Mouse (Mus musculus) layer of hippocampus, adult 9-10 months (tissue): ENCODE measurements around the gene Rpl26.

Experiments used
- DNase-seq: peaks from one replicate; pipeline ENCODE4 v3.0.0; 2022; ENCODE audit warnings: low spot score

Gene Rpl26

DNA sequence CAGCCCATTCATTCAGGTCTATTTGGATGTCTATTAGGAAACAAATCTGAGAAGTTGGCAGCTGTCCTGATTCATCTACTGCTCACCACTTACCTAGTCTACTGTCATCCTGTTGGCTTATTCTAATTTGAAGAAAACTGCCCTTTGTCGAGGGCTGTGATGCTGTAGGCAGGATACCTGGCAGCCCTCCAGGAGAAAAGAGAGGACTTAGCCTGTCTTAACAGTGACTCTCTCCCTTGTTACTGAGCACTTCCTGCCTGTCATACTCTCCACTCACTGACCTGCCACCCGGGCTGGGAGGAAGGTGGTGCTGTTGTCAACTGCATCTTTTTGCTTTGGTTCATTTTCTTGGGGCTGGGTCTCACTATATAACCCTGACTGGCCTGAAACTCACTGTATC is 10.8 kb upstream of the Rpl26 start:
- DNase-seq, result no peak

DNA sequence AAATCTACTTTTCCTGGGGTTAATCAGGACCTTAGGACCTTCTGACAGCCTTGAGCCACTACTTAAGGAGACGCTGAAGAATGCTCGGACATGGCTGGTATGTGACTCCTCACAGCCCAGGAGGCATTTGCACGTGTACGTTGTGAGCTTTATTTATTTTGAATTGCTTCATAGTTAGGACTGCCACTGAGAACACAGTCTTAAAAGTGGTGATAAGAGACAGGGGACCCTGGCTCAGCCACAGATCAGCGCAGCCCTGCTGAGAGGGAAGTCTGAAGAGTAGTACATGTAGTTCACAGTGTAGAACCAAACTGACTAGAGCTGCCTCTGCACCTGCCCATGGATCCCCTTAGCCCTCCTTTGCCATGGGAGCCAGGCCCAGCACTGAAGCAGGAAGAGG is 9.6 kb upstream of the Rpl26 start:
- DNase-seq, result no peak

DNA sequence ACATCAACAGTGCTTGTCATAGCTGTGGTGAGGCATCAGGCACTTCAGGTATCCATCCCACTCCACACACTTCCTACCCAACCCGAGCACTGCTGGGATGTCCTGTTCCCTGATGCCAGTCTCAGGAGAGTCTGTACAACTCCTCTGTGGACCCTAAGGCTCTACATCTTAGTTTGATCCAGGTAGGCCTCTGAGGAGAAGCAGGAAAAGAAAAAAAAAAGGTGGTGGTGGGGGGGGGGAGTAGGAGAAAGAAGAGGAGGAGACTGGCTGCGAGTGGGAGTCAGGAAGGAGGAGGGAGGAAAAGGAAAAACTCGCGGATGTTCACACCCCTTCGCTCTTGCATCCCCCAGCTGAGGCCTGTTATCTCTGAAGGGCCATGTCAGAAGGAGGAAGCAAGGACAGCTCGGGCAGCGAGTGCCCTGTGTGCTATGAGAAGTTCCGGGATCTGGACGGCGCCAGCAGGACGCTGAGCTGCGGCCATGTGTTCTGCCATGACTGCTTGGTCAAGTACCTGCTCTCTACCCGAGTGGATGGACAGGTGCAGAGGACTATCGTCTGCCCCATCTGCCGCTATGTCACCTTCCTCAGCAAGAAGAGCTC is 9.1 kb upstream of the Rpl26 start:
- DNase-seq, result no peak

DNA sequence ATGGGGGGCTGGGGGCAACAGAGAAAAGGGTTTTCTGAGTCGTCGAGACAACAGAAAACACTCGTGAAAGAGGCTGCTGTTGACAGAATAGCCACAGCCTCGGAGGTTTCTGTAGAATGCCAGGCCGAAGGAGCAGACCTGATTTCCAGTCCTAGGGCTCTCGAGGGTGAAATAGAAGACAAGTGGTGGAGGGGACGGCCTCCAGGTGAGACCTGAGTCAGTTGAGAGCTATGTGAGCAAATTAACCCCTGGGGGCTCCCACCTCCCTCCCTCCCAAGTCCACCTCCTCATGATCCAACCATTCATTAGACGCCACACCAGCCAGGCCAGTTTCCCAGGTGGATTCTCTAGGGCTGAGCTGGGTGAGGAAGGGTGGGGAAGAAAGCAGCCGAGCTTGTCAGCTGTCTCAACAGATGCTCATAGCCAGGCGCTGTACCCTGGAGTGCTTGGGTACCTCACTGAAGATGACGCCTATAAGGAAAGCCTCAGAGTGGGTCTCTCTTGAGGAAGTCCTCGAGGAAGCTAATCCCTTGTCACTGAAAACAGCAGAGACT is 7.4 kb upstream of the Rpl26 start:
- no peak for DNase-seq

DNA sequence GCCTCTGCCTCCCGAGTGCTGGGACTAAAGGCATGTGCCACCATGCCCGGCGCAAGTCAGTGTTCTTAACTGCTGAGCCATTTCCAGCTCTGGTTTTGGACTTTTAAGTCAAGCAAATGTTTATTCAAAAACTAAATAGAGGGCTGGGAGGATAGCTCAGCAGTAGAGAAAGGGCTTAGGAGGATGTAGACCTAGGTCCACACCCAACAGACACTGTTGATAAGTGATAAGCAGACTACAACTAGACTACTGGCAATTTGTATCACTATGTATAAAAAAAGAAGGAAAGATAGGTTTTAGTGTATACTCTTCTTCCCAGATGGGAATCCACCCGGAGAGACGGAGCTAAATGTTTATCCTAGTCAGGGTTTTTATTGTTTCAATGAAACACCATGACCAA is 5.1 kb upstream of the Rpl26 start:
- no peak for DNase-seq

DNA sequence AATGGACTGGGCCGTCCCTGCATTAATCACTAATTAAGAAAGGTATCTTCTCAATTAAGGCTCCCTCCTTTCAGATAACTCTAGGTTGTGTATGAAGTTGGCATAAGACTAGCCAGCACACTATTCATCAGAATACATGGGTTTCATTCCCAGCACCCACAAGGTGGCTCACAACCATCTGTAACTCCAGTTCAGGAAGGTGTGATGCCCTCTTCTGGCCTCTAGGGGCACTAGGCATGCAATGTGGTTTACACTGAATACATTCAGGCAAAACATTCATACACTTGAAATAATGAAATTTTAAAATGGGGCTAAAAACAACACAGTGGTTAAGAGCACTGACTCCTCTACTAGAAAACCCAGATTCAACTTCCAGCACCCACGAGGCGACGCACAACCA is 4.3 kb upstream of the Rpl26 start:
- no peak for DNase-seq

DNA sequence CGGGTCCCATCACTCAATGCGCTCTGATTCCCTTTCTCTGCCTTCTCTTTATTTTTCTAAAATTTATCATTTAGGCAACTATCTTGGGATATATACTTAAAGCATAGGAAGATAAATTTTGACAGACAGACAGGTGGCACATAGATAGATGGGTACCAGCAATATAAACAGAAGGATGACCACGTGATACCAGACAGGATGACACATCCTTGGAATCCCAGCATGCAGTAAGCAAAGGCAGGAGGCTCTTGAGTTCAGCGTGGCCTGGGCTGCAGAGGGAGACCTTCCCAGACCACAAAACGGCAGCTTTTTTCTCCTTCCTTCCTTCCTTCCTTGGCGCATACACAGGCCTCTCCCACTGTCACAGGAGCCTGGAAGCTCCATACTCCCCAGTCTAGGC is 3.5 kb upstream of the Rpl26 start:
- no peak for DNase-seq

DNA sequence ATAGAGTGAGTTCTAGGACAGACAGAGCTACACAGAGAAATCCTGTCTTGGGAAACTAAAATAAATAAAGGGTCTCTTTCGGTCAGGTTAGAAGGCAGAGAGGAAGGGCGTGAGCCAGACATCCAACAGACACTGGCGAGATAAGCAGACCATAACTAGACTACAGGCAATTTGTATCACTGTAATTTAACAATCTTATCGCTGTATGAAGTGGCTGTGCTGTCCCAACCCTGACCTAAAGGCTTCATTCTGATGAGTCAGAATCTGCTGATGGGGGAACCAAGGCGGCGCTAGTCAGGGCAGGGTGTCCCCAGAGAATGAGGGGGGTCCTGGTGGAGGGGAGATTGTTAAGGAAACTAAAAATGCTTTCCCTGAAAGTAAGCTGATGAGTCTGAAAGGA is 2.6 kb upstream of the Rpl26 start:
- DNase-seq, result no peak

DNA sequence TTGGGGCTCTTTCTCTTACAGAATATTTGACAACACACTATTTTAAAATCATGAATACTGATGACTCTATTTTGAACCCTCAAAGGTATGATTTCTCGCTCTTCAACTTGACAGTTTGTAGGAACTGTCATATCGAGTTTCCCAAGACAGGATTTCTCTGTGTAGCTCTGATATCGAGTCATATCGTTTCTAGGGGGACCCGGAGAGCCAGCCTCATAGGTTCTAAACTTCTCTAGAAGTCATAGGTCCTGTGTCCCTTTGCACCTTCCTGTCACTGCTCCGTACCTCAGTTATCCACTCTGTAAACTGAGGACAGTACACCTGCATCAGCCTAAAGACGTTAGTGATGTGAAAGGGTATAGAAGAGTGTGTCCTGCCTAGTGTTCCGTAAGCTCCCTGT is 1.6 kb upstream of the Rpl26 start:
- DNase-seq, result no peak

DNA sequence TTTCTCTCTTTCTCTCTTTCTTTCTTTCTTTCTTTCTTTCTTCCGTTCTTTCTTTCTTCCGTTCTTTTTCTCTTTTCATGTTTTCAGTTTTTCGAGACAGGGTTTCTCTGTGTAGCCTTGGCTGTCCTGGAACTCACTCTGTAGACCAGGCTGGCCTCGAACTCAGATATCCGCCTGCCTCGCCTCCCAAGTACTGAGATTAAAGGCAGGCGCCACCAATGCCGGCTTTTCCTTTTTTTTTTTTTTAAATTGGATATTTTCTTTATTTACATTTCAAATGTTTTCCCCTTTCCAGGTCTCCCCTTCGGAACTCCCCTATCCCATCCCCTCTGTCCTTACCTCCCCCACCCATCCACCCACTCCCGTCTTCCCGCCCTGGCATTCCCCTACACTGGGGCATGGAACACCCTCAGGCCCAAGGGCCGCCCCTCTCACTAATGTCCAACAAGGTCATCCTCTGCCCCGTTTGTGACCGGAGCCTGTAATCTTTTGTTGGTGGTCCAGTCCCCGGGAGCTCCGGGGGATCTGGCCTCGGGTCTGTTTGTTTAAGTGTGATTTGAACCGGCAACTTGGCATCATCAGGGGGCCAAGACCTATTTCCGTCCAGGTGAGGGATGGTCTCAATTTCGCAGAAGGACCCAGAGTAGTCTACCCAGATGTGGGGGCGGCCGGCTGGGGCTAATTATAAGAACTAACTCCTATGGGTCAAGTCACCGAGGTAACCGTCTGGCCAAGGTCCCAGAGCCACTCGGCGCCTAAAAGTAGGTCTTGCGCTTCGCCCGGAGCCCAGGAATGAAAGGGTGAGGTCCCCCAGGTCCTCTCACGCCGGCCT is 648 bp upstream of the Rpl26 start:
- no peak for DNase-seq

DNA sequence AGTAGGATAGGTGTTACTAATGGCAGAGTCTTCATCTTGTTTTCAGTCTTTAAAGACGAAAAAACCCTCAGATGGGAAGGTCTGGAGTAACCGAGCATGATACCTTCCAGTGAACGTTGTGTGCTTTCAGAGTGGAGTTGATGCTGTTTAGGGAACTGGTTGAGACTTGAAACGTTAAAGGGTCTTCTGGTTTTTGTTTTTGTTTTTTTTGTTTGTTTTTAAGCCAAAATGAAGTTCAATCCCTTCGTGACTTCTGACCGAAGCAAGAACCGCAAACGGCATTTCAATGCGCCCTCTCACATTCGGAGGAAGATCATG is 623 bp downstream of the Rpl26 start:
- DNase-seq, result no peak

DNA sequence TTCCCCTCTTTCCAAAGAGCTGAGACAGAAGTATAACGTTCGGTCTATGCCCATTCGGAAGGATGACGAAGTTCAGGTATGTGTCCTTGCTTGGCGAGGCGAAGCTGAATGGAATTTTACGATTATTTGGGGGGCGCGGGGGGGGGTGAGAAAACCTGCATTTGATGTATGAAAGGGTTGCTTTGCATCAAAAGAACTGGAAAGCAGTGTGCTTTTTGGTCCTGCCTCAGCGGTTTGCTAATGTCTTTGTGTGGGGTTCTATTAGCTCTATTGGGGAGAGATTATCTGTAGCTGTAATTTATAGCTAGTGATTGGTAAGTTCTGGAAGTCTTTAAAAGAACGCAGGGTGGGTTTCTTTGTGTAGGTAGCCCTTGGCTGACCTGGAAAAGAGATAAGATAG is 984 bp downstream of the Rpl26 start:
- no peak for DNase-seq

DNA sequence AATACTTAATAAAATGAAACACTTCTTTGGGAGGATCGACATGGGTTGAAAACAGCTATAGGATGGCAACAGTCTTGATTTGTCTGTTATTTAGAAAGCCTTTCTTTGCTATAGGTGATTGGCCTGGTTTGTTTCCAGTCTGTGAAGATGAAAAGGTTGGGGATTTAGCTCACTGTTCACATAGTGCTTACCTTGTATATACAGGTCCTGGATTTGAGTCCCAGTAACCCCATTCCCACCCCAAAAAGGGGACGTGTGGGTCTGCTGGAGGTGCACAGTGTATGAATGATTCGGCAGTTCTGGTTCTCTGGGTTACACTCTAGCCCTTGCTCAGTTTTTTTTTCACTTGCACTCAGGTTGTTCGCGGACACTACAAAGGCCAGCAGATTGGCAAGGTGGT is 1.4 kb downstream of the Rpl26 start:
- DNase-seq, result no peak

DNA sequence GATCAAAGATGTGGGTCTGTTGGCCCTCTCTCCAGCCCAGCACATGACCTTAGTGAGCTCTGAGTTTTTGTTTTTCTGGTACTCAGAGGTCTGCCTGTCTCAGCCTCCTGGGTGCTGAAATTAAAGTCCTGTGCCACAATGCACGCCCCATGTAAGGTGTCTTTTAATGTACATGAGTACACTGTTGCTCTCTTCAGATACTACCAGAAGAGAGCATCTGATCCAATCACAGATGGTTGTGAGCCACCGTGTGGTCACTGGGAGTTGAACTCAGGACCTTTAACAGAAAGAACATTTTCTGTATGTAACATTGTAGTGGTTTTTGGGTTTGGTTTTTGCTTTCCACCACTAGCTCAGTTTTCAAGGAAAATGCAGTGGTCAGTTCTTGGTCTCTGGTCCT is 2.4 kb downstream of the Rpl26 start:
- no peak for DNase-seq

DNA sequence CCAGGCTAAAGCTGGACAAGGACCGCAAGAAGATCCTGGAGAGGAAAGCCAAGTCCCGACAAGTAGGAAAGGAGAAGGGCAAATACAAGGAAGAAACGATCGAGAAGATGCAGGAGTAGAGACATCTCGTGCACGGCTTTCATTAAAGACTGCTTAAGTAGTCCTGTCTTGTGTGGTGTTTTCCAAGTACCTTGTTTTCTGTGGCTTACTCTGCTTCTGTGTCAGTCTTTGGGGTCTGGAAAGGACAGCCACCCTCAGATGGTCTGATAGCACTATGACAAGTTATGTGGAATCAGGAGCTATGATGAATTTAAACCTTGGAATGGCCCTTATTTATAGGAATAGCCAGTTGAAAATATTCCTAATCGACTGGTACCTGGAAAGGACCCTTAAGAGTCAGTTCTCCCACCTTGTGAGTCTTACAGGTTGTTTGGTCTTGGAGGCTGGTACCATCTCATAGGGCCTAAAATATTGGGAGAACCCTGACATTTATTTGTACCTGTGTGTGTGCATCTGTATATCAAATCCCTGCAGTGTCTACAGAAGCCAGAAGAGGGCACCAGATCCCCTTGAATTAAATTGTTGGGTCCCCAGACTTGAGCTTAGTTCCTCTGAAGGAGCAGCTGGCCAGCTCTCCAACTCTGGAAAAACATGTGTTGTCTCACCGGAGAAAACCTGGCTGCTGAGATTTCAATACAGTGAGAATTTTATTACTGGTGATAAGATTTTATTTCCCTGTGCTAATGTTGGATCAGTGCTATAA is 3.2 kb downstream of the Rpl26 start:
- DNase-seq, result peak; percentile 78

DNA sequence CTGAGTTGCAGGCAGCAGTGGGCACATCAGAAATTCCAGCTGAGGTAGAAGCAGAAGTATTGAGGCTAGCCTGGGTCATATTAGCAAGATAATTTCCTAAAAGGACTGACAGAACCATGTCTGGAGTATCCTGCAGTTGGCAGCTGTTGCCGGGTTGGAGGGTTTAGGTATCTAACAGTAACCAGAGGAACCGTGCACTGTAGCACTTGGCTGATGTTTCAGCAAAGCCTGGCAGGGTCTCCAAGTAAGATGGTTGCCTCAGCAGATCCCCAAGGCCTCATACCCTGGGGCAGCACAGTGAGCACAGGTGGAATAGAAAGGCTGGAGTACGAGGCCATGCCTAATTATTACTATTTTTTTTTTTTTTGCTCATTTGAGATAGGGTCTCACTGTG is 3.8 kb downstream of the Rpl26 start:
- no peak for DNase-seq

DNA sequence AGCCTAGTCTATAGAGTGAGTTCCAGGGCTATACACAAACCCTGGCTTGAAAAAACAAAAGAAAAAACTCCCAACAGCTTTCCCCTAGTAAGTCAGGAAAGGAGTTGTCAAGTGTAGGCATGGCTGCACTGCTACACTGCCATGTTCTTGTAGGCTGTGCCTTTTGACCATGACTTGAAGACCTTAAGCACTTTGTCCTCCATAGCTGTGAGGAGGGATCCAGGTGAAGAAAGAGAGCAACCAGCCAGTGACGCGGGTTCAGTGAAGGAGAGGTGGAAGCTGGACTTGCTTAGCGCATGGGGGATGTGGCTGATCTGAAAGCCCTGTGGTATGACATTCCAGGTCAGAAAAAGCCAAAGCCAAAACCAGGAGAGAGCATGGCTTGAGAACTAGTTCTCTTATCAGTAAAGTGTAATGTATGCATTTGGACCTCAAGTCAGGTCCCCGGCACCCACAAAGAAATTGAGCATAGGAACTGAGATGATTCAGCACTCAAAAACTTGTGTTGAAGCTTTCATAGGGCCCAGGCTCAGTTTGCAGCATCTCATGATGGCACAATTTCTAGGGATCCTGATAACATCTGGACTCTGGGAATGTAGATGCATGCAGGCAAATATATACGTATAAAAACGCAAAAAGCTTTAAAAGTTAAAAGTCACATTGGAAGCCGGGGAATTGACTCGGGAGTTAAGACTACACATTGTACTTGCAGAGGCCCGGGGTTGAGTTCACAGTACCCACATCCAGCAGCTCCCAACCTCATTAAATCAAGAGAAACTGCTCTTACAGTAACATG is 4.5 kb downstream of the Rpl26 start:
- DNase-seq, result no peak

DNA sequence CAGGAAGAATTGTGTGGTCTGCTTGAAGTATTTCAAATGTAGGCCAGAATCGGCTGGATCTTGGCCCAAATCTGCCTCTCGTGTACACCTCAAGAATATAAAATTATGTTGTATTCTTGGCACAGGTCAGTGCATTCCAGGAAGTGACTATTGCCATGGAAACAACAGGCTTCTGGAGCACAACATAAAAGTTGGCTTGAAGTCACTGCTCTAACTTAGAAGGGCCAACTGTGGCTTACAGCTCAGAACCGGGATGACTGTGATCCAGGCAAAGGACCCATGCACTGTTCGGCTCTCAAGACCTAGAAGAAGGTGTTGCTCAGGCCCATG is 5.0 kb downstream of the Rpl26 start:
- no peak for DNase-seq

DNA sequence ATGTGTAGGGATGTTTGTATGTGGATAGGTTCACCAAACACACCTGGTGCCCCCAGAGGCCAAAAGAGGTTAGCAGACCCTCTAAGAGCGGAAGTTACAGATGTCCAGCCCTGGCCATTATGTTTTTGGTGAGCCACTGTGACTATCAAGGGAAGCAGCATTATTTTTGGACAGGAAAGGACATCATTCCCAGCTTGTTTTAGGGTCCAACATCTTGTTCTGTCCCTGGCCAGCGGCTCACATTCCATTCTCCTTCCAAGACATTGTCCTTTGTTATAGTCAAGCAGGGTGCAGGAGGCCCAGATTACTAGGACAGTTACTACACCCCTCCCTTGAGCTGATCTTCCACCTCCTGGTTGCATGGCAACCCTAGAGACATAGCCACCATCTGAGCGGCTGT is 5.9 kb downstream of the Rpl26 start:
- DNase-seq, result no peak

DNA sequence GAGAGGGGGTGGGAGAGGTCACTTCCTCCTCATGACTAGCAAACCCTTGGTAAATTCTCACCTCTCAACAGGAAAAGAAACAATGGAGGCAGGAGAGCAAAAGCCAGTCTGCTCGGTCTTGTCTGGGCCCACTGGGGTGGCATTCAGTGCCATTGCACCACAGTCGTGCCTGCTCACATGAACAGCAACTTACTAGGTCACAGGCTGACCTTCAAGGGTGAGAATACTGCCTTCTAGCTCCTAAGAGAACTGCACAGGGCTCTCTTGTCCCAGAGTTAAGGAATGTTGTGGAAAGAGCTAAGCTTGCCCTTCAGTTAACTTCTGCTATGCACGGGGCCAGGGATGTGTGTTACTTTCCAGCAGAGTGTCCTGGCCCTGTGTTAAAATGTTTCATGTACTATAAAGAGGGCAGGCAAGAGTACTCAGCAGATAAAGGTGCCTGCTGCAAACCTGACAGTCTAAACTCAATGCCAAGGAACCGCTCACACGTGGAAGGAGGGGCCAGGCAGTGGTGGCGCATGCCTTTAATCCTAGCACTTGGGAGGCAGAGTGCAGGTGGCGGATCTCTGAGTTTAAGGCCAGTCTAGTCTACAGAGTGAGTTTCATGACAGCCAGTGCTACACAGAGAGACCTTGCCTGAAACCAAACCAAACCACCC is 7.6 kb downstream of the Rpl26 start:
- no peak for DNase-seq

DNA sequence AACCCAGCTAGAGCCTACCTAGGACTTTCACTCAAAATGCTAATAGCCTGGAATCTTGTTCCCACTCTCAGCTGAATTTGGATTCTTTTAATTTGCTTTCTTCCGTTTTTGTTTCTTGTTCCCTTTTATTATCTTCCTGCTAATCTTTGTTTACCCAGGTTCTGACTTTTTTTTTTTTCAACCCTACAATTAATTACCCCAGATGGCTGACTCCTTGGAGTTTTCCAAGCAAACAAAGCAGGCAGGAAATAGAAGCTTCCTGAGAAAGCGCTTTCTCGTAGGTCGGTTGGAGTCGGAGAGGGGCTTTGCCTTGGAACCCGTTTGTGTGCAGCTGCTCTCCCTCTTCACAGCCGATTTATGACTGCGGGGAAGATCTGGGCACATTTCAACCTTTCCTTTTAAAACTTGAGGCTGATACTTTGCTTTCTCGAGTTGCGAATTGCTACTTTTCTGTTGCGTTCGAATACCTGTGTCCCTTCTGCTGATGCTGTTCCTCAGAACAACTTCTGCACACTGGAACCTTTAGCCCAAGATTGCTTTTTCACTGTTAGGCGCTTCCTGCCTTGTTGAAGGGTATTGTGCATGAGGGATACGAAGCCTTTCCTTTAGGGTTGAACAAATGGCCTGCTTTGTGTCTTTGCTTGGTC is 10.3 kb downstream of the Rpl26 start:
- no peak for DNase-seq

DNA sequence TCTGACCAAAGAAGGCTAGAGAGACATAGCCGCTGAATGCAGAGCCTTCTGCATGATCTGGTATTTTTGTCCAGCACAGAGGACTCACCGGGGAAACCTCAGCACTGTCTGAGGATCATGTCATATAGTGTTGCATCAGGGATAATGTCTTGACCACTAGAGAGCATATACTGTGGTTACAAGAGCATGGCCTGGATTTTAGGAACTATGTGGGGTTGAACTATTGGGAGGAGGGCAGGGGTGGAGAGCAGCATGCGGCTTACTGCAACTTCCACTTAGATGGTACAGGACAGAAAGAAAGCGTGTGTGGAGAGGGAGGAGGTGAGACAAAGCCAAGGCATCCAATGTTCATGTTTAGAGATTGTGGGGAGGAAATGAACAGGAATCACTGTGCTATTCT is 13.2 kb downstream of the Rpl26 start:
- DNase-seq, result no peak
